Mouse (Mus musculus) hindbrain, embryonic 10.5 days (tissue): ENCODE measurements at regions not wholly inside any gene's neighbourhood (a gene's known extent, or its start where the extent isn't known, plus 50 kb on each side); places are given as distances from the start of the nearest gene placed in this dataset.

Experiments
- DNase-seq: peaks from one replicate; pipeline ENCODE4 v3.0.0-alpha.2; 2017; ENCODE audit warnings: low spot score
- H3K27ac ChIP-seq: fragments of 300-500 bp; sonication (generic); 2 replicates; pipeline ENCODE4 v1.5.1; 2016; ENCODE audit warnings: mild to moderate bottlenecking, moderate library complexity
- H3K27me3 ChIP-seq: fragments of 300-500 bp; sonication (generic); 2 replicates; pipeline ENCODE4 v1.6.1; 2016; ENCODE audit warnings: mild to moderate bottlenecking; ENCODE audit not compliant: poor library complexity, insufficient read depth, severe bottlenecking
- H3K36me3 ChIP-seq: fragments of 300-500 bp; sonication (generic); 2 replicates; pipeline ENCODE4 v1.6.1; 2016; ENCODE audit warnings: mild to moderate bottlenecking, moderate library complexity
- H3K4me1 ChIP-seq: fragments of 300-500 bp; sonication (generic); replicated peaks from 2 replicates; pipeline ENCODE4 v1.6.1; 2016; ENCODE audit warnings: mild to moderate bottlenecking
- H3K4me3 ChIP-seq: fragments of 300-500 bp; sonication (generic); 2 replicates; pipeline ENCODE4 v1.5.1; 2016; ENCODE audit warnings: mild to moderate bottlenecking, moderate library complexity
- H3K9me3 ChIP-seq: fragments of 300-500 bp; sonication (generic); 2 replicates; pipeline ENCODE4 v1.6.1; 2016; ENCODE audit warnings: mild to moderate bottlenecking, moderate library complexity
- WGBS: fragments of 180-500 bp; shearing (Covaris S2); methylation state at CpG from one replicate; pipeline ENCODE4 v1.1.7; 2016; 5-methylcytosine and 5-hydroxymethylcytosine counted together

DNA sequence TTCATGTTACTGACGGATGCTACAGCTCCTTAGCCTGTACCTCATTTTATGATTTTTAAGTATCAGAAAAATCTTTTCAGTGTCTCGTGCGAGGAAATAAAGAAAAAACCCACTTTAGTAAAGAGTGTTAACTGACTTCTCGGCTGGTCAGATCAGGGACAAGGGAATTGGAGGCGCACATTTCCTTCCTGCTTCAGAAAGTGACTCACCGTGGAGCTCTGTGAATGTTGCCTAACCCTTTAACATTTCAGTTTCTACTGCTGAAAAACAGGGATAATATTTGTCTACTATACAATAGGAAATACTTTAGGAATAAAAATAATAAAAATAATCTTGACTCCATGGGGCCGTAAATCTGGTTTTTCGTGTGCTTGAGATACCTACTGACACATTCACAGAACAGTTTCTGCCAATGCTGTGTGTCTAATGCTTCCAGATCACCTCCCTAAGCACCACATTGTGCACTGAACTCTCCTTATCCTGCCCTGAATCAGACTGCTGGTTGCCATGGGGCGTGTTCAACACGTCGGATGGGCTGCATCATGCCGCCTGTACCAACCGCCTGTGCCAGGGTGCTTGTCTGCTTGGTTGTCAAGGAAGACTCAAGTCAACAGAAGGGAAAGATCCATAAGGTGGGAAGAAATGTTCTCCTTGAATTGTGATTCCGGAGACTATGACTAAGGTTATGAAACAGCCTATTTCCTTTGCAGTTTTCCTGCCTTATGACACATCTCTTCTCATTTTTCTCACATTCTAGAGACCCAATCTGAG, 246.3 kb downstream of the Ikzf2 start:
- no peak overlapping the region for H3K27ac ChIP-seq
- no peak overlapping the region for H3K4me3 ChIP-seq
- no peaks in the 10 kb centered on the region for H3K36me3 ChIP-seq
- H3K27me3 ChIP-seq = no peaks in the 10 kb centered on the region
- 0 out of 2 replicates have a peak, but pooled peaks cover 10% of the 10 kb centered on the region for H3K4me1 ChIP-seq
- WGBS = 93% methylated on average over 14 of the region's 14 CpGs
- H3K9me3 ChIP-seq = no peaks in the 10 kb centered on the region
- no peak for DNase-seq

DNA sequence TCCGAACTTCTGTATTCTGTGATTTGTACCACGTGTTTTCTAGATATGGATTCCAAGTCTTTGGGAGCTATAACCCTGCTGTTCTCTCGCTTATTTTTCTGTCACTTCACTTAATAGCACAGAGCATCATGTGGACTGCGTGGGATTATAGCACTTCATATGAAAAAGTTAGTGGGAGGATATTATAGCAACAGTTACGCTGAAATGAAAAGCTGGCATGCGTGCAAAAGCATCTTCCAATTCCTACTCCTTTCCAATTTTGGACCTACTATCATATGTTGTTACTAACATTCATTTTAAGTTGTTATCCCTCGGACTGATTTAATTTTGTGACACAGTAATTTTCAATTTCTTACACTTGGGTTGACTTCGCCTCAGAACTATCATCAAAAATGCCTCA, 250.0 kb downstream of the Ikzf2 start:
- no peak for DNase-seq
- no peak overlapping the region for H3K27ac ChIP-seq
- 96% methylated on average over 8 of the region's 8 CpGs for WGBS
- no peaks in the 10 kb centered on the region for H3K27me3 ChIP-seq
- no peaks in the 10 kb centered on the region for H3K9me3 ChIP-seq
- no peaks in the 10 kb centered on the region for H3K4me1 ChIP-seq
- no peaks in the 10 kb centered on the region for H3K36me3 ChIP-seq
- H3K4me3 ChIP-seq = no peak overlapping the region

DNA sequence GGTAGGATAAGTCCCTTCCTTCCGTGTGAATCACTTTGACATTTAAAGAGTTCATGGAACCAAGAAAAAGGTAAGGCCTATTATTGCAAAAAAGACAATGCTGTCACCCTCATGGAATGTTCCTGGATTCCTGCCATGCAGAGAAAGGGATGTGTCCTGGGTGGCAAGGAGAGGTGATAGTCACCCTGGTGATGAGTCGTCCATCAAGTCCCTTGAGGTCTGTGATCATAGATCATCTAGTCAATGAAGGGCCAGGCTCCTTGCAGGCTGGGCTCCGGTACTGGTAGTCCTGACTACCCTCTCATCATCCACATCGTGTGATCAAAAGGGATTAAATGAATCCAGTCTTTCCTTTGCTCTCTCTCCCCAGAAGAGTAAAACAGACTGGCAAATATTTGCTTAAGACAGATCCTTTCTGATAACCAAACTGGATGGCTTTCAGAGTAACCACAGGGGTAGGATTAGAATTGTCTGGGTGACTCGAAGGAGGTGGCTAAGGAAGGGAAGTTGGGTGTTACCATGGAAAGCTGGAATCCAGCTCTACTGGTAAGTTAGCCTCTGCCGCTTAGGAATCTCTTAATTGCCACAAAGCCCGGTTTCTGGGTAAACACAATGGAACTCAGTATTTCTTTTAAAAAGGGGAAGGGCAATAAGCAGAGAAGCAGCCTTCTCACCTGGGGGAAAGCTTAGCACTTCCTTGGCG, 253.2 kb downstream of the Ikzf2 start:
- 66% methylated on average over 8 of the region's 8 CpGs for WGBS
- Histone ChIP-seq H3K36me3 (no peaks in the 10 kb centered on the region), H3K27ac (no peak overlapping the region), H3K27me3 (no peaks in the 10 kb centered on the region), H3K4me3 (no peak overlapping the region), H3K4me1 (peaks cover 11% of the 10 kb centered on the region), H3K9me3 (no peaks in the 10 kb centered on the region)
- no peak for DNase-seq

DNA sequence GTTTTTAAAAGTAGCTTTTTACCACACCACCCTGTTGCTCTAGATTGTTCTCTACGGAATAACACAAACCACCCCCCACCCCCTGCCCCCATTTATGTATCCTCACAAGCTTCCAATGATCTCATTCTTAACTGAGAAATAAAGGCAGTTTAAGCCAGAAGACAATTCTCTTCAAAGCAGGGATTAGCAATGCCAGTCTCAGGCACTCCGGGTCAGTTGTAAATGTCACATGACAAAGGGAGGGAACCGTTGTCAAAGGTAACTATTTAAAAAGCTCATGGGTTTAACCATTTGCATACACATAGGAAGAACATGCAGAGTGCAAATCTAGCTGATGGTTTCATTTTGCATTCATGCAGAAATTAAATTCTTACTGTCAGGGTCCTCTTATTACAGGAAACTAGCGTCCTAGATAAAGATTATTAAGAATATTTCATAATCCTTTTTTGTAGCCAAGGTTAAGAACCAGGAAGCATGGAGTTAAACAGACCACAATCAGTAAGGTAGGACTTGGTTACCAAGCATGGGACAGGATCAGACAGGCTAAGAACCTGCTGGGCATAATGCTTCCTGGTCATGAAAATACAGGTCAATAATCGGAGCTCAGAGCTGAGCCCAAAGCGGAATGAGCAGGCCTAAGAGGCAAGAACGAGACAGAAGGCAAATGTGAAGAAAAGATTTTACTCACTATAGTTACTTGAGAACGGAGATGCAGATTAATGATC, 256.2 kb downstream of the Ikzf2 start:
- Histone ChIP-seq H3K4me3 (no peak overlapping the region), H3K9me3 (no peaks in the 10 kb centered on the region), H3K4me1 (peaks cover 11% of the 10 kb centered on the region), H3K27ac (no peak overlapping the region), H3K36me3 (no peaks in the 10 kb centered on the region), H3K27me3 (no peaks in the 10 kb centered on the region)
- DNase-seq = no peak
- 67% methylated on average over 8 of the region's 8 CpGs for WGBS

DNA sequence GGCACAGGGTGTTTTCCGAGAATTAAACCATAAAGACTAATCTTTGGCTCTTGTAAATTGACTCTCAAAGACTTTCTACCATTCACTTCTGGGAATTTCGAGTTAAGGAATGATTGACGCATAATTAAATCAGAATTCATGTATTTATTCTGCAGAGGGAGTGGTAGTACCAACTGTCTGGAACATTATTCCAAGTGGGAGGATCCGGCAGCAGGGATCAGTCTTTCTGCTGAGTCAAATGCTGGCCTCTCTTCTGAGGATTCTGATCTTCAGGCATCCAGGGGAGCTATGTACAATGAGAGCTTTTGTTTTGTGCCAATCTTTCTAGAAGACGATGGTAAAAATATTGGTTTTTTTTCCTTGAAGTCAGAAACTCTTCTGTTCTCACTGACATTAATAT, 257.4 kb downstream of the Ikzf2 start:
- H3K27me3 ChIP-seq = no peaks in the 10 kb centered on the region
- peaks cover 11% of the 10 kb centered on the region for H3K4me1 ChIP-seq
- H3K36me3 ChIP-seq = no peaks in the 10 kb centered on the region
- no peak overlapping the region for H3K27ac ChIP-seq
- no peak overlapping the region for H3K4me3 ChIP-seq
- H3K9me3 ChIP-seq = no peaks in the 10 kb centered on the region
- DNase-seq = no peak
- 68% methylated on average over 5 of the region's 5 CpGs for WGBS

DNA sequence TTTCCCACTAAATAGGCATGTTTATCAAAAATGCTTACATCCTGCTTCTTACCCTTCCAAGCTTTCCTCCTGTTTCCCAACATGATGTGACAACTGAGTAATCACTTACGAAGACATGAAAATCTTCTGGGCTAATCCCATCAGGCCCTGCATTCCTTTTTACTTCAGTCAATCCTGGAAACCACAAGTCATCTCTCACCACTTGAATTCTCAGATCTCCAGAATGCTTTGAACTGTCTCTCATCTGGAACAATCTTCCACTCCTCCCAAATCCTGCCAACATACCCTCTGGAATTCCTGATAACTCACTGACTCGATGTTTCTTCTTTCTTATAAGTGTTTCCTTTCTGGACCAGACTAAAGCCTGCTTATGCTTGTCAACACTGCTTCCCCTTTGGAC, 289.4 kb downstream of the Ikzf2 start:
- H3K9me3 ChIP-seq = peaks cover 28% of the 10 kb centered on the region
- no peak overlapping the region for H3K27ac ChIP-seq
- WGBS = 86% methylated on average over 2 of the region's 2 CpGs
- no peaks in the 10 kb centered on the region for H3K27me3 ChIP-seq
- no peak for DNase-seq
- H3K4me1 ChIP-seq = no peaks in the 10 kb centered on the region
- no peaks in the 10 kb centered on the region for H3K36me3 ChIP-seq
- H3K4me3 ChIP-seq = no peak overlapping the region

DNA sequence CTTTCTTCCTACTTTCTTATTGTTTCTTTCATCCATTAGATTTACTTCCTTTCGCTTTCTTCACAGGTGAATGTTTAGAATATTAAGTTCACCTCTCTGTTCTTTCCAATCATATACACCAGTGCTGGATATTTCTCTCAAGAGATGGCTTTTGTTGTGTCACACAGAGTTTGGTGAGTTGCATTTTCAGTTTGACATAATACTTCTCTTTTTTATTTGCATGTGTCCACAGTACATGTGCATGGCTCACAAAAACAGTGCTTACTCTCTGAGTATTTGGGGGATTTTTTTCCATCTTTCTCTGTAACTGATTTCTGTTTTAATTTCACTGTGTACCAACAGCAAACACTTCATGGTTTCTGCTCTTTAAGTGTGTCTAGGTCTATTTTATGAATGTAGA, 274.5 kb upstream of the Erbb4 start:
- Histone ChIP-seq H3K36me3 (no peaks in the 10 kb centered on the region), H3K27me3 (no peaks in the 10 kb centered on the region), H3K4me3 (no peak overlapping the region), H3K27ac (no peak overlapping the region), H3K4me1 (no peaks in the 10 kb centered on the region), H3K9me3 (peaks cover 10% of the 10 kb centered on the region)
- WGBS = 94% methylated on average over 1 of the region's 1 CpGs
- no peak for DNase-seq

DNA sequence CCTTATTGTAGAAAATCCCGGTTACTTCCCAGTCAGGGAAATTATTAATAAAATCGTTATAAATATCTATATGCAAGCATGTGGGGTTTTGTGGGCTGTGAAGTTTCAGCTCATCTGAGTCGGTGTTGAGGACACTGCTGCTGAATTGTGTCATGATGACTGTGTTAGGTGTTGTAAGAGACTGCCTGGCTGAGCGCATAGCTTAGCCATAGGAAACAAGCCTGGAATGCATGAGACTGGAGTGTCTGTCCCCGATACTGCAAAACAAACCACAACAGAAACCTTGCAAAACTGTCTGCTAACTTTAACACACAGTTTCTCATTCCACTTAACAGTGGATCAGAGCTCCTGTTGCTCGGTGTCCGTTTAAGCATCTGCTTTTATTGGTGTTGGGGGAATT, 271.9 kb upstream of the Erbb4 start:
- Histone ChIP-seq H3K4me1 (no peaks in the 10 kb centered on the region), H3K27ac (no peak overlapping the region), H3K36me3 (no peaks in the 10 kb centered on the region), H3K4me3 (no peak overlapping the region), H3K9me3 (peaks cover 17% of the 10 kb centered on the region), H3K27me3 (no peaks in the 10 kb centered on the region)
- WGBS = 90% methylated on average over 7 of the region's 7 CpGs
- DNase-seq = no peak

DNA sequence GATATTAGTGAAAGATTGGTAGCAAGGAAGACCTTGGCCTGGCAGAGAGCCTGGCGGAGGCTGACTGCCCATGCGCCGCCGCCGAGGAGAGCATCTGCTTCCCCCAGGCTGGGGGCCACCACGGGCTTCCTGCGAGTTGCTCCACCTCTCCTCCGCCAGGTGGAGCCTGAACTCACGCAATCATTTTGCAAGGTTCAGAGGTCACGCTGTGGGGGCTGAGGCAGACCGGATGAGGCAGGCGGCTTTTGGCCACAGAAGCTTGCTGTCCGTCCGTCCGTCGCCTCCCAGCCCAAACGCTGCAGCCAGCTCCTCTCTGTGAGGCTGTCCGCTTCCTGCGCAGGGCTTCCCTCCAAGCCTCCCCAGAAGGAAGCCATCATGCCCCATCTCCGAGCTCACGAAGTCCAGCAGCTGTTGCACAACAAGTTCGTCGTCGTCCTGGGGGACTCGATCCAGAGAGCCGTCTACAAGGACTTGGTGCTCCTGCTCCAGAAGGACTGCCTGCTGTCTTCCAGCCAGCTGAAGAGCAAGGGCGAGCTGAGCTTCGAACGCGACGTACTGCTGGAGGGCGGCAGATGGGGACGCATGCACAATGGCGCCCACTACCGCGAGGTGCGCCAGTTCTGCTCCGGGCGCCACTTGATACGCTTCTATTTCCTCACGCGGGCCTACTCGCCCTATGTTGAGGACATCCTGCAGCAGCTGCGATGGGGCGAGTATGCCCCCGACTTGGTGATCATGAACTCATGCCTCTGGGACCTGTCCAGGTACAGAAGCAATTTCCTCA, 269.3 kb upstream of the Erbb4 start:
- no peaks in the 10 kb centered on the region for H3K27me3 ChIP-seq
- no peak overlapping the region for H3K4me3 ChIP-seq
- no peak for DNase-seq
- WGBS = 96% methylated on average over 46 of the region's 46 CpGs
- H3K4me1 ChIP-seq = no peaks in the 10 kb centered on the region
- no peaks in the 10 kb centered on the region for H3K36me3 ChIP-seq
- H3K27ac ChIP-seq = no peak overlapping the region
- peaks cover 17% of the 10 kb centered on the region for H3K9me3 ChIP-seq

DNA sequence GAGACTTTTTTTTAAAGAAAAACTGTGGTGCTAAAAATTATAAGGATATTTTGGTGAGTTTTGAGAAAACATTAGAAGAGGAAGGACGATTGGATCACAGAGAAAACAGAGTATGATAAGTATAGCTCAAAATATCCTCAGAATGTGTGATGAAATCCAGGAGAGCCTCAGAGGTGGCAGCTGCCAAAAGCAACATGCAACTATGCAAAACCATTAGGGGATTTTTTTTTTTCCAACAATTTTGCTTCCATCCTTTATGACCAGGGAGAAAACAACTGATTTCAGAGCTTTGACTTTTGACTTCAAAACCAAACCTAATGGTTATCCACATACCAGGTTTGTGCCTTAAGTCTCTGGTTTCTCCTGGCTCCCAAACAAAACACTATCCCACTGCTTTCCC, 267.4 kb upstream of the Erbb4 start:
- Histone ChIP-seq H3K4me3 (no peak overlapping the region), H3K4me1 (no peaks in the 10 kb centered on the region), H3K27me3 (no peaks in the 10 kb centered on the region), H3K27ac (no peak overlapping the region), H3K36me3 (no peaks in the 10 kb centered on the region), H3K9me3 (peaks cover 17% of the 10 kb centered on the region)
- WGBS = 58% methylated on average over 1 of the region's 1 CpGs
- DNase-seq = no peak

DNA sequence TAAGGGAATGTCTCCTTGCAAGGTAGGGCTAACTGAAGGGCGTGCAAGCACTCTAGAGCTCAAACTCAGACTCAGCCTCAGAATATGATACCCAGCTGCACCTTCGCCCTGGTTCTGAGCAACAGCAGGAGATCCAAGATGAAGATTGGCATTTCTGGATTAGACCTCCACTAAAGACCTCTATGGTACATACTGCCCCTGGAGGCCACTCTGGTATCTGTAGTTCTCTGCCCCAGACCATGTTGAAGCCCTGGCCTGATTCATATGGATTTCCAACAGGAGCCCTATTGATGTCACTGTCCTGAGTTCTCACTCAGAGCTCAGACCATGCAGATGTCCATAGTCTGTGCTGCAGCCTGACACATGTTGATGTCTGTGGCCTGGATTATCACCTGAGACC, 262.2 kb upstream of the Erbb4 start:
- DNase-seq = no peak

DNA sequence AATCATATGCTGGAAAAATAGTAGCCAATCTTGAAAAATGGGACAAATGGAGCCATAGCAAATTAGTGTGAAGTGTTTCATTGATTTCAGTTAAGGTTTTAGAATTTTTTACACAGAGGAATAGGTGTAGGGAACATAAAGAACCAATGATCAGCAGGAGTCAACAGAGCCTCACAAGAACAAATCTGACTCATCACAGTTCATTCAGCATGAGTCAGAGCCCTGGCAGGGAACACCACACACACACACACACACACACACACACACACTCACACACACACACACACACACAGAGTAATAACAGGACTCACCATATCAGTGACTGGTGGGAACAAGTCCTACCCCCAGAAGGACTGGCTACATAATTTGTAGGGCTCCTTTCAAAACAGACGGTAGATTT, 259.7 kb upstream of the Erbb4 start:
- no peak for DNase-seq
- Histone ChIP-seq H3K27me3 (no peaks in the 10 kb centered on the region), H3K27ac (no peak overlapping the region), H3K36me3 (no peaks in the 10 kb centered on the region), H3K9me3 (no peaks in the 10 kb centered on the region), H3K4me3 (no peak overlapping the region), H3K4me1 (no peaks in the 10 kb centered on the region)
- 91% methylated on average over 1 of the region's 1 CpGs for WGBS

More for the DNA sequence above, 262.2 kb upstream of the Erbb4 start:
- H3K4me3 ChIP-seq = no peak overlapping the region
- no peaks in the 10 kb centered on the region for H3K27me3 ChIP-seq
- no peaks in the 10 kb centered on the region for H3K4me1 ChIP-seq
- H3K9me3 ChIP-seq = no peaks in the 10 kb centered on the region
- WGBS = 92% methylated on average over 2 of the region's 2 CpGs
- no peak overlapping the region for H3K27ac ChIP-seq
- H3K36me3 ChIP-seq = no peaks in the 10 kb centered on the region
